Mouse (Mus musculus) liver, embryonic 12.5 days (tissue): ENCODE results near the gene Cd63. TPM values are rescaled to one million over a fixed set of nuclear protein-coding genes. Genes with fewer than 3 reads are reported as not detected.
A peak's percentile ranks its signal among the peaks of the same experiment; 100 is the strongest.

Experiments
- ATAC-seq: fragments of 200-750 bp; cut with Nextera tagmentation; 2 replicates; pipeline ENCODE4 v1.8.0; 2017; ENCODE audit warnings: moderate number of reproducible peaks, mild to moderate bottlenecking, moderate library complexity
- H3K27ac ChIP-seq: fragments of 300-500 bp; sonication (generic); 2 replicates; pipeline ENCODE4 v1.5.1; 2016; ENCODE audit warnings: mild to moderate bottlenecking
- H3K27me3 ChIP-seq: fragments of 300-500 bp; sonication (generic); replicated peaks from 2 replicates; pipeline ENCODE4 v1.6.1; 2016; ENCODE audit warnings: mild to moderate bottlenecking, moderate library complexity
- H3K36me3 ChIP-seq: fragments of 300-500 bp; sonication (generic); 2 replicates; pipeline ENCODE4 v1.6.1; 2016; ENCODE audit warnings: mild to moderate bottlenecking, moderate library complexity
- H3K4me1 ChIP-seq: fragments of 300-500 bp; sonication (generic); 2 replicates; pipeline ENCODE4 v1.6.1; 2016
- H3K4me2 ChIP-seq: fragments of 300-500 bp; sonication (generic); 2 replicates; pipeline ENCODE4 v1.6.1; 2016; ENCODE audit warnings: mild to moderate bottlenecking, moderate library complexity
- H3K4me3 ChIP-seq: fragments of 300-500 bp; sonication (generic); 2 replicates; pipeline ENCODE4 v1.5.1; 2016; ENCODE audit warnings: mild to moderate bottlenecking, moderate library complexity
- H3K9ac ChIP-seq: fragments of 300-500 bp; sonication (generic); 2 replicates; pipeline ENCODE4 v1.6.1; 2016; ENCODE audit warnings: mild to moderate bottlenecking, moderate library complexity
- H3K9me3 ChIP-seq: fragments of 300-500 bp; sonication (generic); replicated peaks from 2 replicates; pipeline ENCODE4 v1.6.1; 2016; ENCODE audit warnings: mild to moderate bottlenecking, moderate library complexity
- WGBS: fragments of 180-500 bp; shearing (Covaris S2); methylation state at CpG from one replicate; pipeline ENCODE4 v1.1.7; 2016; ENCODE audit not compliant: insufficient replicate concordance; 5-methylcytosine and 5-hydroxymethylcytosine counted together
- polyA plus RNA-seq: library from polyadenylated mRNA; unstranded; fragments of >200 nt; fragmentation: Nextera tagmentation; extraction: Ambion mirVana; gene quantifications from 2 replicates; pipeline ENCODE4 v1.2.1, GENCODE M21; 2016

Cd63 gene
- polyA plus RNA-seq, 1 experiment from 2014 or later = 127 TPM

GRCm38 (mm10) chr10:128919966-128920365 is 19.2 kb downstream of the Cd63 start:
- Histone ChIP-seq H3K9ac (no peak overlapping the region), H3K4me1 (peaks cover 45% of the 10 kb centered on the region), H3K4me2 (no peak overlapping the region), H3K4me3 (no peak overlapping the region), H3K27ac (no peak overlapping the region), H3K36me3 (peaks cover 26% of the 10 kb centered on the region), H3K27me3 (0 out of 2 replicates have a peak, but pooled peaks cover 8% of the 10 kb centered on the region), H3K9me3 (no peaks in the 10 kb centered on the region)
- 80% methylated on average over 7 of the region's 7 CpGs for WGBS
- no peak for ATAC-seq

GRCm38 (mm10) chr10:128920736-128921161 is 20.0 kb downstream of the Cd63 start:
- WGBS = 69% methylated on average over 3 of the region's 3 CpGs
- H3K27me3 ChIP-seq = 0 out of 2 replicates have a peak, but pooled peaks cover 8% of the 10 kb centered on the region
- no peak overlapping the region for H3K4me2 ChIP-seq
- H3K9me3 ChIP-seq = no peaks in the 10 kb centered on the region
- no peak overlapping the region for H3K4me3 ChIP-seq
- H3K27ac ChIP-seq = no peak overlapping the region
- no peak overlapping the region for H3K9ac ChIP-seq
- peaks cover 45% of the 10 kb centered on the region for H3K4me1 ChIP-seq
- no peak for ATAC-seq
- peaks cover 19% of the 10 kb centered on the region for H3K36me3 ChIP-seq

GRCm38 (mm10) chr10:128921251-128921650 is 20.5 kb downstream of the Cd63 start:
- no peaks in the 10 kb centered on the region for H3K9me3 ChIP-seq
- H3K4me2 ChIP-seq = no peak overlapping the region
- H3K27me3 ChIP-seq = 0 out of 2 replicates have a peak, but pooled peaks cover 8% of the 10 kb centered on the region
- 55% methylated on average over 1 of the region's 1 CpGs for WGBS
- H3K27ac ChIP-seq = no peak overlapping the region
- H3K4me1 ChIP-seq = peaks cover 45% of the 10 kb centered on the region
- no peak overlapping the region for H3K9ac ChIP-seq
- no peak for ATAC-seq
- no peak overlapping the region for H3K4me3 ChIP-seq
- H3K36me3 ChIP-seq = peaks cover 19% of the 10 kb centered on the region

GRCm38 (mm10) chr10:128921883-128922821 is 21.4 kb downstream of the Cd63 start:
- Histone ChIP-seq H3K9me3 (no peaks in the 10 kb centered on the region), H3K4me3 (peak overlapping the region; percentile 94), H3K9ac (peak overlapping the region; percentile 84), H3K4me1 (peaks cover 45% of the 10 kb centered on the region), H3K27me3 (peaks cover 8% of the 10 kb centered on the region; the same call in 1 of the 2 replicates), H3K36me3 (peaks cover 13% of the 10 kb centered on the region), H3K4me2 (peak overlapping the region; percentile 84), H3K27ac (peak overlapping the region; percentile 85)
- WGBS = 64% methylated on average over 16 of the region's 16 CpGs
- no peak for ATAC-seq

- H3K36me3 ChIP-seq = peaks cover 12% of the 10 kb centered on the region
- peak within 1 kb of the TSS; percentile 85 for H3K27ac ChIP-seq
- WGBS = 13% methylated on average over 1 of the region's 1 CpGs
- peaks cover 13% of the 10 kb centered on the region; the same call in 1 of the 2 replicates for H3K27me3 ChIP-seq
- ATAC-seq = no peak
- H3K9me3 ChIP-seq = no peaks in the 10 kb centered on the region
- H3K9ac ChIP-seq = peak within 1 kb of the TSS; percentile 84
- H3K4me2 ChIP-seq = peak within 1 kb of the TSS; percentile 84
- H3K4me3 ChIP-seq = peak within 1 kb of the TSS; percentile 94
- H3K4me1 ChIP-seq = peaks cover 44% of the 10 kb centered on the region
Measured at GRCm38 (mm10) chr10:128922822-128923012, 21.9 kb downstream of the Cd63 start, which contains the start of gene Rdh5. Gene Rdh5 (minus strand): TSS chr10:128922888.

- Histone ChIP-seq H3K9ac (peak overlapping the region; percentile 84), H3K4me3 (peak overlapping the region; percentile 94), H3K27ac (peak overlapping the region; percentile 85), H3K36me3 (peaks cover 8% of the 10 kb centered on the region), H3K4me2 (peak overlapping the region; percentile 84), H3K4me1 (peaks cover 39% of the 10 kb centered on the region), H3K9me3 (no peaks in the 10 kb centered on the region), H3K27me3 (peaks cover 17% of the 10 kb centered on the region)
- ATAC-seq = peak; percentile 98
- WGBS = under 1% methylated on average over 42 of the region's 42 CpGs
Measured at GRCm38 (mm10) chr10:128923013-128923691, 22.4 kb downstream of the Cd63 start.

- H3K4me2 ChIP-seq = peak within 1 kb of the TSS; percentile 84
- H3K36me3 ChIP-seq = 0 out of 2 replicates have a peak, but pooled peaks cover 4% of the 10 kb centered on the region
- WGBS = 56% methylated on average over 9 of the region's 9 CpGs
- H3K9ac ChIP-seq = peak within 1 kb of the TSS; percentile 84
- H3K27me3 ChIP-seq = peaks cover 25% of the 10 kb centered on the region
- H3K4me3 ChIP-seq = peak within 1 kb of the TSS; percentile 94
- H3K9me3 ChIP-seq = no peaks in the 10 kb centered on the region
- peak within 1 kb of the TSS; percentile 85 for H3K27ac ChIP-seq
- no peak for ATAC-seq
- peaks cover 34% of the 10 kb centered on the region for H3K4me1 ChIP-seq
Measured at GRCm38 (mm10) chr10:128923935-128924334, 23.1 kb downstream of the Cd63 start, which contains the start of gene Bloc1s1. Gene Bloc1s1 (minus strand): TSS chr10:128924035.

- Histone ChIP-seq H3K9ac (no peak overlapping the region), H3K4me2 (no peak overlapping the region), H3K36me3 (no peaks in the 10 kb centered on the region), H3K27ac (no peak overlapping the region), H3K4me1 (peaks cover 11% of the 10 kb centered on the region), H3K27me3 (peaks cover 68% of the 10 kb centered on the region), H3K4me3 (no peak overlapping the region), H3K9me3 (no peaks in the 10 kb centered on the region)
- 34% methylated on average over 4 of the region's 4 CpGs for WGBS
- no peak for ATAC-seq
Measured at GRCm38 (mm10) chr10:128928356-128928755, 27.6 kb downstream of the Cd63 start.

- Histone ChIP-seq H3K27ac (no peak overlapping the region), H3K9me3 (no peaks in the 10 kb centered on the region), H3K4me1 (peaks cover 8% of the 10 kb centered on the region), H3K27me3 (peaks cover 75% of the 10 kb centered on the region), H3K9ac (no peak overlapping the region), H3K36me3 (no peaks in the 10 kb centered on the region), H3K4me3 (no peak overlapping the region), H3K4me2 (no peak overlapping the region)
- no peak for ATAC-seq
- WGBS = 57% methylated on average over 7 of the region's 7 CpGs
Measured at GRCm38 (mm10) chr10:128929638-128930378, 29.0 kb downstream of the Cd63 start.

GRCm38 (mm10) chr10:128931441-128931840 is 30.7 kb downstream of the Cd63 start:
- Histone ChIP-seq H3K27me3 (peaks cover 91% of the 10 kb centered on the region), H3K36me3 (no peaks in the 10 kb centered on the region), H3K9ac (no peak overlapping the region), H3K4me2 (no peak overlapping the region), H3K4me1 (peaks cover 8% of the 10 kb centered on the region), H3K9me3 (no peaks in the 10 kb centered on the region), H3K27ac (no peak overlapping the region), H3K4me3 (no peak overlapping the region)
- WGBS = 56% methylated on average over 2 of the region's 2 CpGs
- ATAC-seq = no peak

GRCm38 (mm10) chr10:128933574-128933973 is 32.8 kb downstream of the Cd63 start, which contains the start of gene Itga7:
Gene Itga7 (plus strand): TSS chr10:128933818.
- ATAC-seq = peak; percentile 47; the same call in 1 of the 2 replicates
- 2% methylated on average over 26 of the region's 26 CpGs for WGBS
- Histone ChIP-seq H3K4me3 (peak within 1 kb of the TSS; percentile 31), H3K4me1 (peaks cover 8% of the 10 kb centered on the region), H3K9ac (no peak within 1 kb of the TSS), H3K9me3 (no peaks in the 10 kb centered on the region), H3K27ac (no peak within 1 kb of the TSS), H3K36me3 (no peaks in the 10 kb centered on the region), H3K27me3 (peaks cover 90% of the 10 kb centered on the region), H3K4me2 (peak within 1 kb of the TSS; percentile 56)
